Mouse (Mus musculus) limb, embryonic 11.5 days (tissue): Measurements from ENCODE around the gene Nnat. TPM values are rescaled to one million over a fixed set of nuclear protein-coding genes. Genes with fewer than 3 reads are reported as not detected.

Source experiments
- ATAC-seq: fragments of 200-750 bp; cut with Nextera tagmentation; 2 replicates; pipeline ENCODE4 v1.8.0; 2017; ENCODE audit warnings: low read depth; ENCODE audit not compliant: insufficient number of reproducible peaks, low FRiP score, low TSS enrichment
- DNase-seq: peaks from one replicate; pipeline ENCODE4 v3.0.0-alpha.2; 2015; ENCODE audit warnings: low spot score
- H3K27ac ChIP-seq: fragments of 300-500 bp; sonication (generic); replicated peaks from 2 replicates; pipeline ENCODE4 v1.5.1; 2014; ENCODE audit warnings: low read depth, mild to moderate bottlenecking, low read length
- H3K27me3 ChIP-seq: fragments of 300-500 bp; sonication (generic); 2 replicates; pipeline ENCODE4 v1.6.1; 2014; ENCODE audit warnings: mild to moderate bottlenecking, low read length, mixed read lengths; ENCODE audit not compliant: control insufficient read depth, insufficient read depth
- H3K36me3 ChIP-seq: fragments of 300-500 bp; sonication (generic); 2 replicates; pipeline ENCODE4 v1.6.1; 2014; ENCODE audit warnings: mild to moderate bottlenecking, low read length, moderate library complexity, mixed read lengths; ENCODE audit not compliant: control insufficient read depth, insufficient read depth
- H3K4me1 ChIP-seq: fragments of 300-500 bp; sonication (generic); 2 replicates; pipeline ENCODE4 v1.6.1; 2014; ENCODE audit warnings: low read length, mixed read lengths; ENCODE audit not compliant: control insufficient read depth, insufficient read depth
- H3K4me2 ChIP-seq: fragments of 300-500 bp; sonication (generic); 2 replicates; pipeline ENCODE4 v1.6.1; 2014; ENCODE audit warnings: low read depth, mild to moderate bottlenecking, moderate library complexity; ENCODE audit not compliant: severe bottlenecking
- H3K4me3 ChIP-seq: fragments of 300-500 bp; sonication (generic); 2 replicates; pipeline ENCODE4 v1.5.1; 2014; ENCODE audit warnings: low read depth, low read length
- H3K9ac ChIP-seq: fragments of 300-500 bp; sonication (generic); 2 replicates; pipeline ENCODE4 v1.6.1; 2014; ENCODE audit warnings: mild to moderate bottlenecking, low read length
- H3K9me3 ChIP-seq: fragments of 300-500 bp; sonication (generic); 2 replicates; pipeline ENCODE4 v1.6.1; 2016; ENCODE audit warnings: low read length; ENCODE audit not compliant: control insufficient read depth
- WGBS: fragments of 180-500 bp; shearing (Covaris S2); extraction: QIAGEN DNeasy Blood & Tissue Kit; methylation state at CpG from one replicate; pipeline ENCODE4 v1.1.7; 2014; 5-methylcytosine and 5-hydroxymethylcytosine counted together
- polyA plus RNA-seq: library from polyadenylated mRNA; unstranded; fragments of >200 nt; fragmentation: Nextera tagmentation; extraction: Ambion mirVana; gene quantifications from 2 replicates; pipeline ENCODE4 v1.2.1, GENCODE M21; 2014

Nnat gene
- polyA plus RNA-seq, 1 experiment from 2014 or later = 1,480 TPM

DNA sequence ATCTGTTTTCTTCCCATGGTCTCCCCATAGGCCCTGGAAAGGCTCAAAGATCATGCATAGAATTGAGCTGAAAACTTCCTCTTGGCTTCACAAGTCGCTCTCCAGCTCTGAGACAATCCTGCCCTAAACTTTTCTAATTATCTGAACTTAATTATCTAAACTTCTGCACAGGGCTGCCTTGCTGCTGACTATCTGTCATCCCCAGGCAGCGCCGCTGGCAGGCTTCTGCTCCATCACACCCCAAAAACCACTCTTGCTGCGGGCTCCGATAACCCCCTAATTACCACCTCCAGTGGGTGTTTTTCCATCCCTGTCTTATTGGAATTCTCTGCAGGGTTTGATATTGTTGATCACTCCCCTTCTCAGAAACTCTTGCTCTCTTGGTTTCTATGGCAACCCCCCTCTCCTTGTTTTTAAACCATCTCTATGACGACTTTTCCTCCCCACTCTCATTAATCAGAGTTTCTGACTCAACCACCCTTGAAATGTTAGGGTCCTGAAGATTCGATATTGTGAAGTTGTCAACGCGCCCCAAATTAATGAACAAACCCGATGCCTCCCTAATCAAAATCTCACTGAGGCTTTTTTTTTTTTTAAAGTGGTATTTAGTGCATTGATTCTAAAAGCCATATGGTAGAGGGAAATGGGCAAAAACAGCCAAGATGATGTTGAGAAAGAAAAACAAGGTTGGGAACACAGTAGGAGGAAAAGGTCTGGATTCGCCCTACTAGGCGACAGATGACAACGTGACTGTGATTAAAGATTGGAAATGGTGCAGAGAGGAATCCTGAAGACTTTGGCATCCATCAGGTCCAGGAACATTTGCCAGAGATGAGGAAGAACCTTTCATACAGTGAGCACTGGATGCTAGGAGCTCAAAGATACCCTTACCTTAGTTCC, 29.6 kb upstream of the Nnat start:
- no peak overlapping the region for H3K27ac ChIP-seq
- H3K9me3 ChIP-seq = no peaks in the 10 kb centered on the region
- WGBS = 59% methylated on average over 13 of the region's 13 CpGs
- no peaks in the 10 kb centered on the region for H3K36me3 ChIP-seq
- H3K4me1 ChIP-seq = peaks cover 25% of the 10 kb centered on the region
- no peak overlapping the region for H3K4me2 ChIP-seq
- no peaks in the 10 kb centered on the region for H3K27me3 ChIP-seq
- no peak overlapping the region for H3K4me3 ChIP-seq
- H3K9ac ChIP-seq = no peak overlapping the region
- DNase-seq = no peak
- ATAC-seq = no peak

DNA sequence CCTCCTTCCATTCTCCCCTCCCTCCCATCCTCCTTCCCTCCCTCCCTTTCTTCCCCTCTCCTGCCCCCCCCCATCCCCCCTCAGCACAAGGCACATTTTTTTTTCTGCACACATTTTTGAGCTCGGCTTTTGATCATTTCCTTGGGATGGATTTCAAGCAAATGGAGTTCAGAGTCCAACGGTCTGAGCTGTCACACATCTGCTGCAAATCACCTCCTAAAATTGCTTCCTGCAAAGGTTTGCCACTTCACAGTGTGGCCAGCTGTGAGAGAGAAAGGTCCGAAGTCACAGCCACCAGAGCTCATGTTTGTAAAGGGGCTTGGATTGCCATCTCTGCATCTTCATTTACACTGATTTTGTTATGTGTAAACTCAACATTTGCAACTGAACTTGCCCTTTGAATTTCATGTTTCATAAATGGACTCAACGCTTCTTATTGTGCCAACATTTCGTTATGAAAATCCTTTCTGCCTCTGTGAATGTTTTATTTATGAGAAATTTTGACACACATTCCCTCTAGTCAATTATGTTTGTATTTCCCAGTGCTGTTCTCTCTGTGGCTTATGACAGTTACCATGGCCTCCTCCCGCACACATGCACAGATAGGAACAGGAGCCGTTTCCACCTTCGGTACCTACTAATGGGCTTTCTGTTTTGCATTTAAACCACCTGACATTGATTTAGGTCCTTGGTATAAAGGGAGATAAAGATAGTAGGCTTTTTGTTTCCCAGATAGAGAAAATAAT, 28.0 kb upstream of the Nnat start:
- Histone ChIP-seq H3K4me1 (peaks cover 31% of the 10 kb centered on the region), H3K4me2 (peak overlapping the region; percentile 5; the same call in 1 of the 2 replicates), H3K4me3 (no peak overlapping the region), H3K9me3 (no peaks in the 10 kb centered on the region), H3K36me3 (no peaks in the 10 kb centered on the region), H3K27ac (no peak overlapping the region; the same call in 1 of the 2 replicates), H3K27me3 (no peaks in the 10 kb centered on the region), H3K9ac (no peak overlapping the region)
- peak; percentile 71 for DNase-seq
- 27% methylated on average over 8 of the region's 8 CpGs for WGBS
- no peak for ATAC-seq

DNA sequence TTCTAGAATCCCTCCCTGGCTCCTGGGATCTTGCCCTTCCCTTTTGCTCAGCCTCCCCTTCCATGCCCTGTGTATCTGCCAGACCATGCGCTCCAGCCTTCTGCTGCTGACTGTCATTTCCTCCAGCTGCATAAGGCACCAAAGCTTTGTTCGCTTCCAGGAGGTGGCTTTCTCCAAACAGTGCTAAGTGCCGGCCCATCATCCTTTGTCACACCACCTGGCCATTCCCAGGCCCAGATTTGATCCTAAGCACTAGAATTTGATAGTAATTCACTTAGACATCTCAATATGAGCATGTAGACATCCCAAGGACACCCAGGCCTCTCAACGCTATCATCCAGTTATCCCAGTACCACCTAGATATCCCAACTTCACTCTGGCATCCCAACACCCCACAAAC, 25.7 kb upstream of the Nnat start:
- DNase-seq (no peak), ATAC-seq (no peak)
- Histone ChIP-seq H3K4me1 (peaks cover 45% of the 10 kb centered on the region), H3K9ac (no peak overlapping the region), H3K36me3 (no peaks in the 10 kb centered on the region), H3K27ac (no peak overlapping the region), H3K27me3 (no peaks in the 10 kb centered on the region), H3K9me3 (no peaks in the 10 kb centered on the region), H3K4me2 (no peak overlapping the region), H3K4me3 (no peak overlapping the region)
- 74% methylated on average over 4 of the region's 4 CpGs for WGBS

DNA sequence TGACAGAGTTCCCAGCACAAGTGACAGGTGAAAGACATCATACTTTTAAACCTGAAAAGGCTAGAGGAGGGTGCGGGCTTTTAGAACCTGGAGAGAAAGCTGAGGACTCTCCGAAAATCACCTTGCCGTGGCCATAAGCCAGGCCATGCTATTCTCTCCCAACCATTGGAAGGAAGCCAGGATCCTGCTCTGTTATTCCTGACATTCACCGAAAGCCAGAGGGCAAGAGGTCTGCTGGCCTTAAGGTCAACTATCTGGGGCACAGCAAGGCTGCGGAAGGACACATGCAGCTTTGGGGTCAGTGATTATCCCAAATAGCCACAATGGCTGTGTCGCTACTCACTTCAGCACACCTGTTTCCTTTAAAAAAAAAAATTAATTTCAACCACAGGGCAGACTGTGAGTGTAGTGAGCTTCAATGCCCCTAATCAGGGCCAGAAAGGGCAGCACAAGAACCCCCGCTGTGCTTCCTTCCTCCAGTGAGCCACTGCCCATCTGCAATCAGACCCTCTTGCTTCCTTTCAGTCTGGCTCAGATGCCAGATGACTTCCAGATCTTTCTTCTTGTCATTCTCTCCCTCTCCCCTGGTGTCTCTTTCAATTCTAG, 23.3 kb upstream of the Nnat start:
- no peak overlapping the region for H3K4me2 ChIP-seq
- DNase-seq (peak; percentile 67), ATAC-seq (no peak)
- H3K4me3 ChIP-seq = no peak overlapping the region
- WGBS = 24% methylated on average over 7 of the region's 7 CpGs
- H3K9me3 ChIP-seq = no peaks in the 10 kb centered on the region
- H3K27ac ChIP-seq = no peak overlapping the region; the same call in 1 of the 2 replicates
- H3K27me3 ChIP-seq = no peaks in the 10 kb centered on the region
- peaks cover 58% of the 10 kb centered on the region for H3K4me1 ChIP-seq
- no peaks in the 10 kb centered on the region for H3K36me3 ChIP-seq
- no peak overlapping the region for H3K9ac ChIP-seq

DNA sequence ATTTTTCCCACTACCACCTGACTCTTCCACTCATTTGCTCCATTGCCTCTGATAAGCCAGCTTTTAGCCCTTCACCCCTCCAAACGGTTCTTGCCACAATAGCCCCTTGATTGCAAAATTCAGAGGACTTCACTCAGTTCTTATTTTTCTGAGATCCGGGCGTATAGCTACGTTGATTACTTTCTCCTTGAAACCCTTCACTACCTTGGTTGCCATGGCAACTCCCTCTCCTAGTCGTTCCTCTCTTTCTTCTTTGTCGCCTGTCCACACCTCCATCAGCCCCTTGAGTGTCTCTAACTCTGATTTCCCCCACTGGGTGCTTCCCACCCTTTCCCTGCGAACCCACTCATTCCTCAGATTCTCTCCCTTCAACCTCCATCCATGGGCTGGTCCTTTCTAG, 22.8 kb upstream of the Nnat start:
- no peak overlapping the region; the same call in 1 of the 2 replicates for H3K27ac ChIP-seq
- ATAC-seq (no peak), DNase-seq (no peak)
- H3K36me3 ChIP-seq = no peaks in the 10 kb centered on the region
- no peaks in the 10 kb centered on the region for H3K27me3 ChIP-seq
- H3K4me2 ChIP-seq = no peak overlapping the region
- 17% methylated on average over 7 of the region's 7 CpGs for WGBS
- H3K4me1 ChIP-seq = peaks cover 59% of the 10 kb centered on the region
- no peaks in the 10 kb centered on the region for H3K9me3 ChIP-seq
- H3K9ac ChIP-seq = no peak overlapping the region
- H3K4me3 ChIP-seq = no peak overlapping the region

DNA sequence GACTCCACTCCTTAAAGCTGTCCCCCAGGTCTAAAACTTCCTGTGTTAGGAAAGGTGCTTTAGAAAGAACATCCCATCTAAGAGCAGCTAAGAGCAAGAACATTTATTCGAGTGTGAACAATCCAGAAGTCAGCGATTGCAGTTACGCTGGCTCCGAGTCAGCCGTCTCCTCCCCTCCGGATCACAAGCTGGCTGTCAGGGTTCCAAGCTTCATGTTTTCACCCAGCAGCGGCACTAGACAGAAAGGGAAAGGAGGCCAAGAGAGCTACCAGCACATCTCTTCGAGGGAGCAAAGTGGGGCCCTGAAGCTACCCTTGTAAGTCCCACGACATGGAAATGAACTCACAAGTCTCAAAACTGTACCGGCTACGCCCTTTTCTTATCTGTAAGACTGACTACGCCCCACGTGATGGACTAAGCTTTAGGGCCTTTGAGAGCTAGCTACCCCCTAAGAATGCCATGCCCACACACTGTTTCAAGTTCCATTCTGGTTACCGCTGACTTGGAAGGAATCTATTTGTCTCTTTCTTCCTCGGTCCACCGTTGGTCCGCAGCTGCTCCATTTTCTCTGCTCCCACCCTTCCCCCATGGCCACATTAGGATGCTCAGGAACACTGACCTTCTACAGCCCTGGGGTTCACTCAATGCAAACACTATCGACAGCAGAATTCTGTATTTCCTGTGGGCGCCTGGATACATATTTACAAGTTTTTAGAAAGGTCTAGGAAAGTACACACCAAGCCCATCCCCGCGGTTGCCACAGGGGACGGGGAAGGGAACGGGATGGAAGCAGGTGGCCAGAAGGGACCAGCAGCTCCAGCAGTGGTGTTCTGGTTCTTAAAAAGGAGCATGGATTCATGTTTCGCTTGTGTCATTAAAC, 19.6 kb upstream of the Nnat start:
- peak overlapping the region; percentile 53 for H3K27ac ChIP-seq
- no peak for DNase-seq
- no peak for ATAC-seq
- no peaks in the 10 kb centered on the region for H3K27me3 ChIP-seq
- peaks cover 58% of the 10 kb centered on the region for H3K4me1 ChIP-seq
- H3K9me3 ChIP-seq = no peaks in the 10 kb centered on the region
- H3K36me3 ChIP-seq = no peaks in the 10 kb centered on the region
- 78% methylated on average over 24 of the region's 24 CpGs for WGBS
- no peak overlapping the region for H3K4me2 ChIP-seq
- H3K9ac ChIP-seq = no peak overlapping the region
- no peak overlapping the region for H3K4me3 ChIP-seq

DNA sequence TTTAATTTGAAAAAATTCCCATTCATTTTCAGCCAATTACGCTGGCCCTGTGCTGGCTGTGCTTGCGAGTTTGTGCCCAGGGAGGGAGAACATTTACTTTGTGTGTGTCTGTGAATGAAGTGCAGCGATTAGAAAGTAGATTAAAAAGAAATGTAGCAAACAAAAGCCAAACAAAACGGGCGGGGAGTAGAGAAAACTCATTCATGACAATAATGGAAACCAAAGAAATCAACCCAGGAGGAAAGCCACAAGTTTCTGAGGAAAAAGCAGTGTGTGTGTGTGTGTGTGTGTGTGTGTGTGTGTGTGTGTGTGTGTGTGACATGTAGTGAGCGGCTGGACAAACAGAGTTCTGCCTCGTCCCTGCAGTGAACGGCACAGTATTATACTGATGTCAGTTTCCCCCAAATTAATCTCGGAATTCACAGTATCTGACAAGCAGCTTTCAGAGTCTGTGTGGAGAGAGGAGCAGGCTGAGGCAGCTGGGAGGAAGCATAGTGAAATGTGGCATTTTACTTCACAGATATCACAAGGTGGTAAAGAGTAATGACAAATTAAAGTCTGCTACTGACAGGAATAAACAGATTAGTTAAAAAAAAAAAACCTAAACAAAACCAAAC, 18.8 kb upstream of the Nnat start:
- no peak overlapping the region for H3K4me2 ChIP-seq

More for the DNA sequence above, 18.8 kb upstream of the Nnat start:
- ATAC-seq (no peak), DNase-seq (no peak)
- Histone ChIP-seq H3K27ac (peak overlapping the region; percentile 53), H3K9ac (no peak overlapping the region), H3K9me3 (no peaks in the 10 kb centered on the region), H3K4me1 (peaks cover 60% of the 10 kb centered on the region), H3K36me3 (no peaks in the 10 kb centered on the region), H3K27me3 (no peaks in the 10 kb centered on the region), H3K4me3 (no peak overlapping the region)
- 66% methylated on average over 9 of the region's 9 CpGs for WGBS
